Mouse (Mus musculus) heart, adult 2 months (tissue): Measurements from ENCODE around the gene Atp12a. TPM values are rescaled to one million over a fixed set of nuclear protein-coding genes. Genes with fewer than 3 reads are reported as not detected.
A peak's percentile ranks its signal among the peaks of the same experiment; 100 is the strongest.

ENCODE experiments used
- DNase-seq, 2 experiments: peaks; one replicate each; pipeline ENCODE4 v3.0.0; 2021
- H3K27ac ChIP-seq: fragments of 200-600 bp; 2 replicates; pipeline ENCODE4 v1.8.1; 2022
- H3K27me3 ChIP-seq: fragments of 200-500 bp; 2 replicates; pipeline ENCODE4 v1.6.1; 2012; ENCODE audit warnings: mild to moderate bottlenecking, low read length, inconsistent platforms, mixed read lengths; ENCODE audit not compliant: control insufficient read depth, insufficient read depth
- H3K36me3 ChIP-seq: fragments of 200-500 bp; 2 replicates; pipeline ENCODE4 v1.6.1; 2012; ENCODE audit warnings: low read length, inconsistent platforms; ENCODE audit not compliant: control insufficient read depth, insufficient read depth
- H3K4me1 ChIP-seq: fragments of 200-500 bp; 2 replicates; pipeline ENCODE4 v1.6.1; 2011; ENCODE audit warnings: low read length; ENCODE audit not compliant: control insufficient read depth, insufficient read depth
- H3K4me3 ChIP-seq: fragments of 200-600 bp; 2 replicates; pipeline ENCODE4 v1.8.1; 2022
- H3K79me2 ChIP-seq: fragments of 200-500 bp; replicated peaks from 2 replicates; pipeline ENCODE4 v1.6.1; 2012; ENCODE audit warnings: mild to moderate bottlenecking, inconsistent platforms, low read length, moderate library complexity, mixed read lengths; ENCODE audit not compliant: control insufficient read depth, insufficient read depth
- H3K9ac ChIP-seq: fragments of 200-500 bp; 2 replicates; pipeline ENCODE4 v1.6.1; 2012; ENCODE audit warnings: low read depth, mild to moderate bottlenecking, control low read depth, inconsistent platforms, low read length, mixed read lengths
- CTCF ChIP-seq: fragments of 200-600 bp; IDR thresholded peaks from 2 replicates; pipeline ENCODE4 v1.8.1; 2022; ENCODE audit warnings: antibody characterized with exemption, mild to moderate bottlenecking, moderate library complexity
- EP300 ChIP-seq: fragments of 200-500 bp; IDR thresholded peaks from 2 replicates; pipeline ENCODE4 v1.6.1; 2011; ENCODE audit warnings: low read depth, low read length, control low read depth; ENCODE audit not compliant: insufficient read depth
- POLR2A ChIP-seq: fragments of 200-500 bp; IDR thresholded peaks from 2 replicates; pipeline ENCODE4 v1.6.1; 2011; ENCODE audit warnings: mild to moderate bottlenecking, low read depth, low read length, control low read depth; ENCODE audit not compliant: insufficient read depth
- WGBS: fragments of 180-500 bp; shearing (Covaris S2); methylation state at CpG from one replicate; pipeline ENCODE4 v1.1.7; 2018; 5-methylcytosine and 5-hydroxymethylcytosine counted together
- intact Hi-C: fragments of 180-260 bp; cut with DNase I; formaldehyde crosslinking; loops from one replicate; pipeline ENCODE4 v1.15.1; 2025
- polyA plus RNA-seq: library from polyadenylated mRNA; depleted of rRNA; stranded (reverse); fragments of >200 nt; gene quantifications from 2 replicates; pipeline ENCODE4 v1.2.3, GENCODE M21; 2012
- total RNA-seq, 2 experiments: library from RNA; stranded (reverse); gene quantifications; 2 replicates each; pipeline ENCODE4 v1.2.3; 2021

The Atp12a gene
- total and polyA plus RNA-seq, 3 experiments: not detected

- intact Hi-C loops: no loop called here
- H3K9ac ChIP-seq: no peak overlapping the region
- H3K36me3 ChIP-seq: no peaks in the 10 kb centered on the region
- TF ChIP-seq POLR2A (no peak), EP300 (no peak), CTCF (no peak)
- 59% methylated on average over 2 of the region's 2 CpGs for WGBS
- H3K79me2 ChIP-seq: no peaks in the 10 kb centered on the region
- no peaks in the 10 kb centered on the region for H3K27me3 ChIP-seq
- H3K4me1 ChIP-seq: no peaks in the 10 kb centered on the region
- DNase-seq: no peak
- no peak overlapping the region for H3K27ac ChIP-seq
- no peak overlapping the region for H3K4me3 ChIP-seq
Measured at GRCm38 (mm10) chr14:56349541-56349940, 15.3 kb upstream of the Atp12a start.

GRCm38 (mm10) chr14:56351959-56352660 lies 12.8 kb upstream of the Atp12a start:
- 27% methylated on average over 17 of the region's 17 CpGs for WGBS
- Histone ChIP-seq H3K4me3 (no peak overlapping the region), H3K9ac (no peak overlapping the region), H3K27ac (no peak overlapping the region), H3K27me3 (no peaks in the 10 kb centered on the region), H3K79me2 (no peaks in the 10 kb centered on the region), H3K4me1 (no peaks in the 10 kb centered on the region), H3K36me3 (no peaks in the 10 kb centered on the region)
- TF ChIP-seq EP300 (no peak), CTCF (peak; percentile 70)
- intact Hi-C loops: loop anchor here (2.0 kb wide), 1 partner anchor 37 kb away; no protein-coding TSS in a partner anchor
- peak; percentile 16 to 23 for DNase-seq

- Histone ChIP-seq H3K36me3 (no peaks in the 10 kb centered on the region), H3K4me3 (no peak overlapping the region), H3K9ac (no peak overlapping the region), H3K27ac (no peak overlapping the region), H3K27me3 (no peaks in the 10 kb centered on the region), H3K79me2 (no peaks in the 10 kb centered on the region), H3K4me1 (no peaks in the 10 kb centered on the region)
- intact Hi-C loops: no loop called here
- no peak for DNase-seq
- WGBS: 42% methylated on average over 3 of the region's 3 CpGs
- TF ChIP-seq EP300 (no peak), POLR2A (no peak), CTCF (no peak)
Measured at GRCm38 (mm10) chr14:56354803-56355202, 10.1 kb upstream of the Atp12a start.

- Histone ChIP-seq H3K79me2 (no peaks in the 10 kb centered on the region), H3K4me3 (no peak overlapping the region), H3K27ac (no peak overlapping the region), H3K9ac (no peak overlapping the region), H3K36me3 (no peaks in the 10 kb centered on the region), H3K4me1 (no peaks in the 10 kb centered on the region), H3K27me3 (no peaks in the 10 kb centered on the region)
- WGBS: 71% methylated on average over 8 of the region's 8 CpGs
- DNase-seq: no peak
- intact Hi-C loops: no loop called here
- TF ChIP-seq POLR2A (no peak), EP300 (no peak)
Measured at GRCm38 (mm10) chr14:56355396-56355795, 9.5 kb upstream of the Atp12a start.

GRCm38 (mm10) chr14:56356196-56356595 lies 8.7 kb upstream of the Atp12a start:
- Histone ChIP-seq H3K79me2 (no peaks in the 10 kb centered on the region), H3K9ac (no peak overlapping the region), H3K36me3 (no peaks in the 10 kb centered on the region), H3K4me3 (no peak overlapping the region), H3K27me3 (no peaks in the 10 kb centered on the region), H3K27ac (no peak overlapping the region), H3K4me1 (no peaks in the 10 kb centered on the region)
- DNase-seq: no peak
- WGBS: 85% methylated on average over 6 of the region's 6 CpGs
- intact Hi-C loops: no loop called here
- TF ChIP-seq POLR2A: no peak
- TF ChIP-seq EP300: no peak

- peaks cover 1% of the 10 kb centered on the region for H3K27me3 ChIP-seq
- H3K27ac ChIP-seq: no peak overlapping the region
- no peaks in the 10 kb centered on the region for H3K79me2 ChIP-seq
- no peak overlapping the region for H3K9ac ChIP-seq
- no peak overlapping the region for H3K4me3 ChIP-seq
- H3K4me1 ChIP-seq: no peaks in the 10 kb centered on the region
- WGBS: 81% methylated on average over 7 of the region's 7 CpGs
- no peak for TF ChIP-seq POLR2A
- no peak for TF ChIP-seq EP300
- TF ChIP-seq CTCF: no peak
- intact Hi-C loops: no loop called here
- DNase-seq: no peak
- no peaks in the 10 kb centered on the region for H3K36me3 ChIP-seq
Measured at GRCm38 (mm10) chr14:56358422-56358821, 6.4 kb upstream of the Atp12a start.
